Mouse (Mus musculus) embryo, embryonic 10 days (tissue): ENCODE data around the gene R3hdm4.
A peak's percentile ranks its signal among the peaks of the same experiment; 100 is the strongest.

Experiments
- DNase-seq: peaks from one replicate; pipeline ENCODE4 v3.0.0-alpha.2; 2015; ENCODE audit warnings: low spot score

Gene R3hdm4

GRCm38 (mm10) chr10:79942988-79943387, 22.0 kb upstream of the R3hdm4 start:
- DNase-seq, result no peak

GRCm38 (mm10) chr10:79940749-79941148, 19.7 kb upstream of the R3hdm4 start:
- no peak for DNase-seq

- peak; percentile 55 for DNase-seq
These were observed 16.9 kb upstream of the R3hdm4 start for GRCm38 (mm10) chr10:79937775-79938526.

GRCm38 (mm10) chr10:79936911-79937441, 16.0 kb upstream of the R3hdm4 start:
- DNase-seq, result no peak

- DNase-seq, result no peak
These were observed 15.4 kb upstream of the R3hdm4 start for GRCm38 (mm10) chr10:79936284-79936910.

- DNase-seq, result no peak
These were observed 14.0 kb upstream of the R3hdm4 start for GRCm38 (mm10) chr10:79934794-79935569.

- DNase-seq, result no peak
These were observed 13.3 kb upstream of the R3hdm4 start for GRCm38 (mm10) chr10:79934272-79934721.

- no peak for DNase-seq
These were observed 12.9 kb upstream of the R3hdm4 start for GRCm38 (mm10) chr10:79933861-79934260.

- DNase-seq, result no peak
These were observed 12.2 kb upstream of the R3hdm4 start for GRCm38 (mm10) chr10:79933145-79933679.

GRCm38 (mm10) chr10:79932736-79933135, 11.7 kb upstream of the R3hdm4 start:
- DNase-seq, result peak; percentile 83

- DNase-seq, result no peak
These were observed 10.8 kb upstream of the R3hdm4 start for GRCm38 (mm10) chr10:79931797-79932196.

GRCm38 (mm10) chr10:79930826-79931186, 9.8 kb upstream of the R3hdm4 start:
- no peak for DNase-seq

GRCm38 (mm10) chr10:79929967-79930825, 9.2 kb upstream of the R3hdm4 start:
- DNase-seq, result no peak

GRCm38 (mm10) chr10:79928907-79929701, 8.1 kb upstream of the R3hdm4 start:
- DNase-seq, result peak; percentile 24

GRCm38 (mm10) chr10:79928030-79928694, 7.2 kb upstream of the R3hdm4 start:
- DNase-seq, result peak; percentile 65

- DNase-seq, result peak; percentile 79
These were observed 6.5 kb upstream of the R3hdm4 start for GRCm38 (mm10) chr10:79927324-79928029.

GRCm38 (mm10) chr10:79926491-79927323, 5.7 kb upstream of the R3hdm4 start, which contains the start of gene Arid3a:
Gene Arid3a (plus strand): TSS chr10:79927043.
- peak; percentile 95 for DNase-seq

GRCm38 (mm10) chr10:79925785-79926490, 4.9 kb upstream of the R3hdm4 start:
- no peak for DNase-seq
